Mouse (Mus musculus) stomach, postnatal 0 days (tissue): ENCODE results near the gene Bloc1s1. TPM values are rescaled to one million over a fixed set of nuclear protein-coding genes. Genes with fewer than 3 reads are reported as not detected.

Experiments
- ATAC-seq: fragments of 200-750 bp; cut with Nextera tagmentation; 2 replicates; pipeline ENCODE4 v1.8.0; 2017; ENCODE audit not compliant: low FRiP score, low TSS enrichment
- DNase-seq: peaks from one replicate; pipeline ENCODE4 v3.0.0-alpha.2; 2016; ENCODE audit warnings: low spot score
- H3K27ac ChIP-seq: fragments of 300-500 bp; sonication (generic); replicated peaks from 2 replicates; pipeline ENCODE4 v1.5.1; 2014; ENCODE audit warnings: mild to moderate bottlenecking, control low read depth
- H3K27me3 ChIP-seq: fragments of 300-500 bp; sonication (generic); 2 replicates; pipeline ENCODE4 v1.6.1; 2014; ENCODE audit warnings: low read length; ENCODE audit not compliant: control insufficient read depth, insufficient read depth
- H3K36me3 ChIP-seq: fragments of 300-500 bp; sonication (generic); 2 replicates; pipeline ENCODE4 v1.6.1; 2014; ENCODE audit warnings: low read length, mixed read lengths; ENCODE audit not compliant: control insufficient read depth, insufficient read depth
- H3K4me1 ChIP-seq: fragments of 300-500 bp; sonication (generic); replicated peaks from 2 replicates; pipeline ENCODE4 v1.6.1; 2014; ENCODE audit warnings: antibody characterized with exemption; ENCODE audit not compliant: control insufficient read depth, insufficient read depth
- H3K4me2 ChIP-seq: fragments of 300-500 bp; sonication (generic); replicated peaks from 2 replicates; pipeline ENCODE4 v1.6.1; 2014; ENCODE audit warnings: low read depth, mild to moderate bottlenecking, control low read depth, moderate library complexity
- H3K4me3 ChIP-seq: fragments of 300-500 bp; sonication (generic); 2 replicates; pipeline ENCODE4 v1.5.1; 2014; ENCODE audit warnings: low read depth, low read length, control low read depth
- H3K9ac ChIP-seq: fragments of 300-500 bp; sonication (generic); 2 replicates; pipeline ENCODE4 v1.6.1; 2014; ENCODE audit warnings: mild to moderate bottlenecking, low read length, control low read depth, mixed read lengths
- H3K9me3 ChIP-seq: fragments of 300-500 bp; sonication (generic); 2 replicates; pipeline ENCODE4 v1.6.1; 2016; ENCODE audit warnings: low read length; ENCODE audit not compliant: control insufficient read depth
- CTCF ChIP-seq: IDR thresholded peaks from 2 replicates; pipeline ENCODE4 v1.5.1; 2016; ENCODE audit warnings: antibody characterized with exemption, low read depth, mild to moderate bottlenecking, moderate library complexity
- EP300 ChIP-seq: optimal IDR thresholded peaks from 2 replicates; pipeline ENCODE3; 2016; ENCODE audit warnings: antibody characterized with exemption
- WGBS: fragments of 180-500 bp; shearing (Covaris S2); extraction: QIAGEN DNeasy Blood & Tissue Kit; methylation state at CpG from one replicate; pipeline ENCODE4 v1.1.7; 2014; 5-methylcytosine and 5-hydroxymethylcytosine counted together
- polyA plus RNA-seq: library from polyadenylated mRNA; unstranded; fragments of >200 nt; fragmentation: Nextera tagmentation; extraction: Ambion mirVana; gene quantifications from 2 replicates; pipeline ENCODE4 v1.2.1, GENCODE M21; 2015

Gene Bloc1s1
- polyA plus RNA-seq, 1 experiment from 2014 or later: 198 TPM

GRCm38 (mm10) chr10:128920736-128921161, 3.1 kb downstream of the Bloc1s1 start:
- H3K36me3 ChIP-seq: peaks cover 12% of the 10 kb centered on the region
- no peak overlapping the region for H3K27ac ChIP-seq
- ATAC-seq (no peak), DNase-seq (no peak)
- no peak overlapping the region for H3K4me2 ChIP-seq
- 47% methylated on average over 3 of the region's 3 CpGs for WGBS
- no peaks in the 10 kb centered on the region for H3K27me3 ChIP-seq
- no peak overlapping the region for H3K9ac ChIP-seq
- H3K4me1 ChIP-seq: 0 out of 2 replicates have a peak, but pooled peaks cover 13% of the 10 kb centered on the region
- H3K9me3 ChIP-seq: no peaks in the 10 kb centered on the region
- TF ChIP-seq EP300 (no peak), CTCF (no peak)
- H3K4me3 ChIP-seq: no peak overlapping the region

GRCm38 (mm10) chr10:128919966-128920365, 3.9 kb downstream of the Bloc1s1 start:
- no peak overlapping the region for H3K9ac ChIP-seq
- H3K27me3 ChIP-seq: no peaks in the 10 kb centered on the region
- H3K4me3 ChIP-seq: no peak overlapping the region
- 69% methylated on average over 7 of the region's 7 CpGs for WGBS
- no peaks in the 10 kb centered on the region for H3K9me3 ChIP-seq
- H3K4me2 ChIP-seq: no peak overlapping the region
- no peak for ATAC-seq
- peak overlapping the region; percentile 71 for H3K27ac ChIP-seq
- DNase-seq: no peak
- H3K36me3 ChIP-seq: peaks cover 12% of the 10 kb centered on the region
- 0 out of 2 replicates have a peak, but pooled peaks cover 13% of the 10 kb centered on the region for H3K4me1 ChIP-seq
- TF ChIP-seq EP300 (no peak), CTCF (no peak)

GRCm38 (mm10) chr10:128919203-128919631, 4.6 kb downstream of the Bloc1s1 start:
- 24% methylated on average over 5 of the region's 6 CpGs for WGBS
- Histone ChIP-seq H3K9ac (peak overlapping the region; percentile 35), H3K4me1 (0 out of 2 replicates have a peak, but pooled peaks cover 13% of the 10 kb centered on the region), H3K27ac (peak overlapping the region; percentile 71), H3K4me2 (no peak overlapping the region), H3K36me3 (peaks cover 12% of the 10 kb centered on the region), H3K27me3 (no peaks in the 10 kb centered on the region), H3K9me3 (no peaks in the 10 kb centered on the region), H3K4me3 (no peak overlapping the region)
- peak; percentile 47 for ATAC-seq
- TF ChIP-seq CTCF (no peak), EP300 (no peak)
- peak; percentile 79 for DNase-seq

- Histone ChIP-seq H3K4me2 (no peak overlapping the region), H3K27me3 (no peaks in the 10 kb centered on the region)
- 62% methylated on average over 7 of the region's 7 CpGs for WGBS
These were observed 5.6 kb downstream of the Bloc1s1 start for GRCm38 (mm10) chr10:128918246-128918645.

GRCm38 (mm10) chr10:128917400-128917799, 6.4 kb downstream of the Bloc1s1 start:
- Histone ChIP-seq H3K9me3 (no peaks in the 10 kb centered on the region), H3K27me3 (no peaks in the 10 kb centered on the region), H3K4me3 (no peak overlapping the region), H3K27ac (no peak overlapping the region), H3K9ac (no peak overlapping the region), H3K4me1 (0 out of 2 replicates have a peak, but pooled peaks cover 6% of the 10 kb centered on the region), H3K4me2 (no peak overlapping the region), H3K36me3 (peaks cover 16% of the 10 kb centered on the region)
- no peak for TF ChIP-seq EP300
- no peak for TF ChIP-seq CTCF
- ATAC-seq: no peak
- 86% methylated on average over 6 of the region's 6 CpGs for WGBS
- DNase-seq: peak; percentile 14

More at GRCm38 (mm10) chr10:128918246-128918645, 5.6 kb downstream of the Bloc1s1 start:
- peak overlapping the region; percentile 71; the same call in 1 of the 2 replicates for H3K27ac ChIP-seq
- peaks cover 16% of the 10 kb centered on the region for H3K36me3 ChIP-seq
- no peak overlapping the region for H3K4me3 ChIP-seq
- no peaks in the 10 kb centered on the region for H3K9me3 ChIP-seq
- no peak for DNase-seq
- TF ChIP-seq EP300 (no peak), CTCF (no peak)
- no peak overlapping the region for H3K9ac ChIP-seq
- H3K4me1 ChIP-seq: 0 out of 2 replicates have a peak, but pooled peaks cover 10% of the 10 kb centered on the region
- no peak for ATAC-seq

GRCm38 (mm10) chr10:128916665-128917064, 7.2 kb downstream of the Bloc1s1 start:
- Histone ChIP-seq H3K9me3 (no peaks in the 10 kb centered on the region), H3K4me2 (no peak overlapping the region), H3K4me1 (0 out of 2 replicates have a peak, but pooled peaks cover 6% of the 10 kb centered on the region), H3K36me3 (peaks cover 16% of the 10 kb centered on the region), H3K27me3 (no peaks in the 10 kb centered on the region), H3K9ac (no peak overlapping the region), H3K4me3 (no peak overlapping the region), H3K27ac (no peak overlapping the region)
- DNase-seq (no peak), ATAC-seq (no peak)
- 97% methylated on average over 3 of the region's 3 CpGs for WGBS
- TF ChIP-seq EP300: no peak
- TF ChIP-seq CTCF: no peak
